9 mouse cellular contexts compared by ENCODE assay signal in the genomic region with DNA sequence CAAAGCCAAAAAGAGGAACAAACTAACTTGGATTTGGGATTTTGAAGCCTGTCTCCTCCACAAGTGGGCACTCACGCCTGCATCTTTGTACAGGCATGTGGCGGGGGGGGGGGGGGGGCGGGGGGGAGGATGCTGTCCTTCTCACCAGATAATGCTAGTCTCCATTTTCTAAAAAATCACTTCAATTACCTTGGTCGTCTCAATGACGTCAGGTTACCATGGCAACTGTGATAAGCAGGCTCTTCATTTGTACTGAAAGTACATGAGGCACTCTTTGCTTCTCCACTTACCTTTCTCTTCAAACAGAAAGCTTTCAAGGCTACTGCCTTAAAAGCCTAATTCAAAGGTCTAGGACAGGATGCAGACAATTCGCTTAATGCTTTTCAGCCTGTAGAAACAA. TPM values are rescaled to one million over a fixed set of nuclear protein-coding genes. Genes with fewer than 3 reads are reported as not detected.
A peak's percentile ranks its signal among the peaks of the same experiment; 100 is the strongest.
DNase-seq lines count a peak whose midpoint lies in the region; ATAC-seq and TF ChIP-seq lines count a peak whose summit lies in the region.
"Had no signal": no experiment of that assay in that cellular context is flagged by ENCODE, and none has a peak within 500 bp of the region (broad histone marks: within the 10 kb centered on the region; RNA-seq: fewer than 3 reads in every experiment).

No protein-coding gene starts in this region.

- H3K27me3 ChIP-seq in midbrain, embryonic 15.5 days (replicated peaks): no peaks in the 10 kb centered on the region
- no peaks in the 10 kb centered on the region for H3K27me3 ChIP-seq in midbrain, embryonic 11.5 days (ENCODE audit: control insufficient read depth, insufficient read depth, low read length)
- H3K27me3 ChIP-seq in forebrain, embryonic 14.5 days (replicated peaks; ENCODE audit: control insufficient read depth, insufficient read depth, low read length): no peaks in the 10 kb centered on the region
- no peaks in the 10 kb centered on the region for H3K27me3 ChIP-seq in lung, embryonic 14.5 days (ENCODE audit: insufficient read depth, low read length)
- H3K27me3 ChIP-seq in thymus, adult 2 months (ENCODE audit: control insufficient read depth, insufficient read depth, low read length): no peaks in the 10 kb centered on the region

- no peak overlapping the region for H3K4me2 ChIP-seq in midbrain, embryonic 15.5 days
- H3K4me2 ChIP-seq in midbrain, embryonic 11.5 days: no peak overlapping the region
- H3K4me2 ChIP-seq in forebrain, embryonic 14.5 days (ENCODE audit: low read length): no peak overlapping the region
- no peak overlapping the region for H3K4me2 ChIP-seq in lung, embryonic 14.5 days
- H3K4me2 ChIP-seq: heart, embryonic 11.5 days had no signal

- H3K36me3 ChIP-seq in midbrain, embryonic 15.5 days (replicated peaks): no peaks in the 10 kb centered on the region
- H3K36me3 ChIP-seq in midbrain, embryonic 11.5 days (ENCODE audit: control insufficient read depth, insufficient read depth, low read length): no peaks in the 10 kb centered on the region
- no peaks in the 10 kb centered on the region for H3K36me3 ChIP-seq in forebrain, embryonic 14.5 days (ENCODE audit: control insufficient read depth, insufficient read depth, low read length)
- no peaks in the 10 kb centered on the region for H3K36me3 ChIP-seq in lung, embryonic 14.5 days (ENCODE audit: insufficient read depth)
- H3K36me3 ChIP-seq in thymus, adult 2 months (ENCODE audit: control insufficient read depth, insufficient read depth, low read length): no peaks in the 10 kb centered on the region

- H3K9ac ChIP-seq in midbrain, embryonic 15.5 days: no peak overlapping the region
- no peak overlapping the region for H3K9ac ChIP-seq in midbrain, embryonic 11.5 days (ENCODE audit: low read length)
- H3K9ac ChIP-seq in forebrain, embryonic 14.5 days (ENCODE audit: low read length): no peak overlapping the region
- no peak overlapping the region for H3K9ac ChIP-seq in lung, embryonic 14.5 days

- no peak overlapping the region for H3K4me3 ChIP-seq in midbrain, embryonic 15.5 days
- H3K4me3 ChIP-seq in midbrain, embryonic 11.5 days (ENCODE audit: low read depth, low read length): no peak overlapping the region
- H3K4me3 ChIP-seq in forebrain, embryonic 14.5 days (ENCODE audit: low read depth, low read length): no peak overlapping the region
- H3K4me3 ChIP-seq in lung, embryonic 14.5 days (ENCODE audit: low read depth, low read length): no peak overlapping the region
- H3K4me3 ChIP-seq in thymus, adult 2 months (ENCODE audit: control insufficient read depth, insufficient read depth, low read length): no peak overlapping the region

- WGBS in midbrain, embryonic 15.5 days: 32% methylated on average over 5 of the region's 6 CpGs
- WGBS in midbrain, embryonic 11.5 days: 29% methylated on average over 4 of the region's 6 CpGs
- 29% methylated on average over 6 of the region's 6 CpGs for WGBS in forebrain, embryonic 14.5 days
- 22% methylated on average over 4 of the region's 6 CpGs for WGBS in lung, embryonic 14.5 days
- WGBS in thymus, adult 2 months: 21% methylated on average over 4 of the region's 6 CpGs

- H3K9me3 ChIP-seq in midbrain, embryonic 15.5 days: no peaks in the 10 kb centered on the region
- H3K9me3 ChIP-seq in midbrain, embryonic 11.5 days (ENCODE audit: control insufficient read depth, low read length): no peaks in the 10 kb centered on the region
- H3K9me3 ChIP-seq in forebrain, embryonic 14.5 days (replicated peaks; ENCODE audit: control insufficient read depth, low read length): no peaks in the 10 kb centered on the region
- no peaks in the 10 kb centered on the region for H3K9me3 ChIP-seq in lung, embryonic 14.5 days (ENCODE audit: low read depth, low read length)

- peak; percentile 86 for ATAC-seq in midbrain, embryonic 15.5 days (replicated peaks)
- ATAC-seq in midbrain, embryonic 11.5 days (ENCODE audit: low FRiP score): no peak
- ATAC-seq in forebrain, embryonic 14.5 days: peak; percentile 73
- peak; percentile 41; the same call in 1 of the 2 replicates for ATAC-seq in lung, embryonic 14.5 days (ENCODE audit: insufficient read depth)

- 0 out of 2 replicates have a peak overlapping the region, but pooled peaks have one; percentile 20 for H3K27ac ChIP-seq in midbrain, embryonic 15.5 days
- no peak overlapping the region for H3K27ac ChIP-seq in midbrain, embryonic 11.5 days (ENCODE audit: low read depth, low read length)
- no peak overlapping the region for H3K27ac ChIP-seq in forebrain, embryonic 14.5 days (ENCODE audit: low read depth, low read length)
- H3K27ac ChIP-seq in lung, embryonic 14.5 days (ENCODE audit: low read depth): no peak overlapping the region
- H3K27ac ChIP-seq in thymus, adult 2 months (ENCODE audit: control insufficient read depth, insufficient read depth, low read length): no peak overlapping the region

- no peak for TF ChIP-seq CTCF in lung, embryonic 14.5 days (IDR thresholded peaks at IDR 0.05; ENCODE audit: low read depth)
- no peak for TF ChIP-seq CTCF in thymus, adult 2 months (IDR thresholded peaks at IDR 0.05; ENCODE audit: borderline replicate concordance, control insufficient read depth, extremely low read depth, insufficient read depth, low read length, poor library complexity)

- no peak for TF ChIP-seq POLR2A in thymus, adult 2 months (IDR thresholded peaks at IDR 0.05; ENCODE audit: control insufficient read depth, extremely low read depth, insufficient read depth, low read length, poor library complexity)

- no peak for DNase-seq in midbrain, embryonic 11.5 days (ENCODE audit: low spot score, missing footprints)
- peak; percentile 78 for DNase-seq in forebrain, embryonic 14.5 days (ENCODE audit: low spot score)
- peak; percentile 68 for DNase-seq in lung, embryonic 14.5 days
- DNase-seq in kidney, adult 8-10 months: no peak
- DNase-seq in thymus, adult 2 months: no peak
- DNase-seq in thymus, postnatal 14 days: no peak
- no peak for DNase-seq in heart, adult 18-20 months

- H3K4me1 ChIP-seq in midbrain, embryonic 15.5 days: no peaks in the 10 kb centered on the region
- H3K4me1 ChIP-seq in midbrain, embryonic 11.5 days (ENCODE audit: control insufficient read depth, insufficient read depth, low read length): no peaks in the 10 kb centered on the region
- H3K4me1 ChIP-seq in forebrain, embryonic 14.5 days (ENCODE audit: control insufficient read depth, insufficient read depth, low read length): no peaks in the 10 kb centered on the region
- H3K4me1 ChIP-seq in lung, embryonic 14.5 days (ENCODE audit: insufficient read depth): no peaks in the 10 kb centered on the region
- no peaks in the 10 kb centered on the region for H3K4me1 ChIP-seq in thymus, adult 2 months (replicated peaks; ENCODE audit: control insufficient read depth, insufficient read depth, low read length)

RNA-seq across cellular contexts. Expression of a gene that starts 49.1 kb away (rescaled TPM):
- polyA plus RNA-seq in midbrain, embryonic 15.5 days (2015; fragmentation: Nextera tagmentation; extraction: Ambion mirVana): 91.5 and 91.6 TPM in 2 replicates
- polyA plus RNA-seq in midbrain, embryonic 11.5 days (2014; fragmentation: Nextera tagmentation; extraction: Ambion mirVana): 9.9 and 11.2 TPM in 2 replicates
- 29.2 and 31.6 TPM in 2 replicates for polyA plus RNA-seq in forebrain, embryonic 14.5 days (2014; fragmentation: Nextera tagmentation; extraction: Ambion mirVana)
- polyA plus RNA-seq in lung, embryonic 14.5 days (2014; fragmentation: Nextera tagmentation; extraction: Ambion mirVana): 5.5 and 6.5 TPM in 2 replicates
- 0.11 and 0.43 TPM in 2 replicates for polyA plus RNA-seq in thymus, adult 2 months (2012; rRNA removed)
- 1 to 10 TPM; 1.0 to 2.0 TPM for total RNA-seq in heart, adult 18-20 months (2021)

Comparison
In these comparisons a context has a peak if more than half of its experiments do, and no peak if none do; other contexts are left out.
1. DNase-seq: peak in forebrain, embryonic 14.5 days (single experiment) and lung, embryonic 14.5 days (single experiment); none in midbrain, embryonic 11.5 days (single experiment), kidney, adult 8-10 months (0 of 2), thymus, adult 2 months (single experiment), thymus, postnatal 14 days (single experiment) and heart, adult 18-20 months (0 of 2).